Mouse (Mus musculus) heart, adult 18-20 months (tissue): ENCODE measurements around the gene Cyb5r1. TPM values are rescaled to one million over a fixed set of nuclear protein-coding genes. Genes with fewer than 3 reads are reported as not detected.

Source experiments
- DNase-seq, 2 experiments: peaks; one replicate each; pipeline ENCODE4 v3.0.0; 2021 to 2022; ENCODE audit warnings: mixed read lengths in 1 of 2
- total RNA-seq, 2 experiments: library from RNA; stranded (reverse); gene quantifications; 2 replicates each; pipeline ENCODE4 v1.2.3; 2021

The Cyb5r1 gene
- total RNA-seq, 2 experiments from 2014 or later: 27.4 to 28.0 TPM

GRCm38 (mm10) chr1:134458139-134458727, 52.9 kb downstream of the Cyb5r1 start:
- DNase-seq: peak in 1 of 2 experiments; percentile 2

GRCm38 (mm10) chr1:134460294-134461284, 55.2 kb downstream of the Cyb5r1 start:
- DNase-seq: no peak

Other genes with a start within 250 kb of the Cyb5r1 start
- 1 to 10 TPM in 1 of 2 experiments, under 1 TPM in 1; 0.42 to 1.0 TPM for gene Chil1, start 223.4 kb upstream of the Cyb5r1 start, total RNA-seq
- gene Mybph, start 212.1 kb upstream of the Cyb5r1 start, total RNA-seq: not detected
- gene Adora1, start 170.1 kb upstream of the Cyb5r1 start, total RNA-seq: 10 to 100 TPM in 1 of 2 experiments, 1 to 10 TPM in 1; 7.1 to 12.8 TPM
- gene Myog, start 115.6 kb upstream of the Cyb5r1 start, total RNA-seq: not detected
- gene Ppfia4, start 72.6 kb upstream of the Cyb5r1 start, total RNA-seq: 1 to 10 TPM; 1.1 to 1.5 TPM
- gene Tmem183a, start 43.6 kb upstream of the Cyb5r1 start, total RNA-seq: 10 to 100 TPM; 11.1 to 14.2 TPM
- gene 4933406M09Rik, start 19.6 kb upstream of the Cyb5r1 start, total RNA-seq: not detected
- 100 to 1,000 TPM; 126 to 129 TPM for gene Adipor1, start 9.8 kb downstream of the Cyb5r1 start, total RNA-seq
- 10 to 100 TPM; 22.5 to 22.8 TPM for gene Klhl12, start 50.0 kb downstream of the Cyb5r1 start, total RNA-seq
- gene Rabif, start 89.1 kb downstream of the Cyb5r1 start, total RNA-seq: 1 to 10 TPM; 8.0 to 9.7 TPM
- gene Mgat4e, start 144.1 kb downstream of the Cyb5r1 start, total RNA-seq: not detected
- 10 to 100 TPM; 10.6 to 11.3 TPM for gene Kdm5b, start 154.6 kb downstream of the Cyb5r1 start, total RNA-seq
- gene Syt2, start 241.1 kb downstream of the Cyb5r1 start, total RNA-seq: not detected